Mouse (Mus musculus) liver, postnatal 0 days (tissue): ENCODE results near the gene Gcdh. TPM values are rescaled to one million over a fixed set of nuclear protein-coding genes. Genes with fewer than 3 reads are reported as not detected.

Experiments
- ATAC-seq: fragments of 200-750 bp; cut with Nextera tagmentation; 2 replicates; pipeline ENCODE4 v1.8.0; 2017; ENCODE audit warnings: mild to moderate bottlenecking, moderate library complexity
- DNase-seq: peaks from one replicate; pipeline ENCODE4 v3.0.0-alpha.2; 2016
- H3K27ac ChIP-seq: fragments of 300-500 bp; sonication (generic); 2 replicates; pipeline ENCODE4 v1.5.1; 2014; ENCODE audit warnings: antibody characterized with exemption, moderate library complexity, mild to moderate bottlenecking, low read depth
- H3K27me3 ChIP-seq: fragments of 300-500 bp; sonication (generic); 2 replicates; pipeline ENCODE4 v1.6.1; 2014; ENCODE audit warnings: low read length, control low read depth, mixed read lengths; ENCODE audit not compliant: insufficient read depth
- H3K36me3 ChIP-seq: fragments of 300-500 bp; sonication (generic); replicated peaks from 2 replicates; pipeline ENCODE4 v1.6.1; 2014; ENCODE audit warnings: mild to moderate bottlenecking, control low read depth, low read length, moderate library complexity, mixed read lengths; ENCODE audit not compliant: insufficient read depth
- H3K4me1 ChIP-seq: fragments of 300-500 bp; sonication (generic); 2 replicates; pipeline ENCODE4 v1.6.1; 2014; ENCODE audit warnings: antibody characterized with exemption, mild to moderate bottlenecking, control low read depth; ENCODE audit not compliant: insufficient read depth
- H3K4me2 ChIP-seq: fragments of 300-500 bp; sonication (generic); 2 replicates; pipeline ENCODE4 v1.6.1; 2014; ENCODE audit warnings: low read depth, mild to moderate bottlenecking, low read length, moderate library complexity, mixed read lengths
- H3K4me3 ChIP-seq: fragments of 300-500 bp; sonication (generic); 2 replicates; pipeline ENCODE4 v1.5.1; 2014; ENCODE audit warnings: low read depth, low read length
- H3K9ac ChIP-seq: fragments of 300-500 bp; sonication (generic); replicated peaks from 2 replicates; pipeline ENCODE4 v1.6.1; 2014; ENCODE audit warnings: mild to moderate bottlenecking, moderate library complexity
- H3K9me3 ChIP-seq: fragments of 300-500 bp; sonication (generic); 2 replicates; pipeline ENCODE4 v1.6.1; 2016; ENCODE audit warnings: mild to moderate bottlenecking, control low read depth, low read length, mixed read lengths
- CTCF ChIP-seq: sonication (generic); IDR thresholded peaks from 2 replicates; pipeline ENCODE4 v1.5.1; 2016; ENCODE audit warnings: antibody characterized with exemption, low read depth
- EP300 ChIP-seq: IDR thresholded peaks from 2 replicates; pipeline ENCODE4 v1.6.1; 2016; ENCODE audit warnings: antibody characterized with exemption, low read depth, mild to moderate bottlenecking
- WGBS: fragments of 180-500 bp; shearing (Covaris S2); extraction: QIAGEN DNeasy Blood & Tissue Kit; methylation state at CpG from one replicate; pipeline ENCODE4 v1.1.7; 2014; ENCODE audit not compliant: insufficient replicate concordance; 5-methylcytosine and 5-hydroxymethylcytosine counted together
- polyA plus RNA-seq: library from polyadenylated mRNA; unstranded; fragments of >200 nt; fragmentation: Nextera tagmentation; extraction: Ambion mirVana; gene quantifications from 2 replicates; pipeline ENCODE4 v1.2.1, GENCODE M21; 2015

The Gcdh gene
- 139 and 141 TPM in 2 replicates for polyA plus RNA-seq

DNA sequence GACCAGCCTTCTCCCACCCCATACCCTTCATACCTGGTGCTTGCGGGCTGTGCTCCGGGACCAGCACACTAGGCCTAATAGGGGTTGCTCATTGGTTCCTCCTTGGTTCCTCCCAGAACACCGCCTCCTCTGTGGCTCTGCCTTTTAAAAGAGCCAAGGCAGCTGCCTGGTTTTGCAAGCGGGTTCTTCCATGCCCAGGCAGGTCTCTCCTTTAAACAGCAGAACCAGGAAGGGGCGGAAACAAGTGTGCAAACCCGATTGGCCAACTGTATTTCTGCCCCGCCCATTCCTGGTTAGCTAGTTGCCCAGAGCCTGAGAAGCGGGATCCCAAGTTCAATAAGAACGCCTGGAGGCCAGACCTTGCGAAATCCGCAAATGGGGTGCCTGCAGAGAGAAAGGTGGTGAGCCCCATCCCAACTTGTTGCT, at the start of gene Gcdh:
Gcdh (minus strand) TSS at position 213 of the 426 bp plus-strand sequence.
- H3K4me3 ChIP-seq = peak within 1 kb of the TSS; percentile 75
- peak within 1 kb of the TSS; percentile 98 for H3K27ac ChIP-seq
- H3K36me3 ChIP-seq = peaks cover 12% of the 10 kb centered on the region
- ATAC-seq = peak; percentile 96
- no peaks in the 10 kb centered on the region for H3K27me3 ChIP-seq
- H3K4me2 ChIP-seq = peak within 1 kb of the TSS; percentile 98
- H3K4me1 ChIP-seq = peaks cover 13% of the 10 kb centered on the region
- TF ChIP-seq CTCF = 0 out of 2 replicates have a peak, but pooled peaks have one; percentile 13
- TF ChIP-seq EP300 = peak; percentile 87; the same call in 1 of the 2 replicates
- H3K9ac ChIP-seq = peak within 1 kb of the TSS; percentile 87
- 1% methylated on average over 11 of the region's 11 CpGs for WGBS
- DNase-seq = peak; percentile 92
- no peaks in the 10 kb centered on the region for H3K9me3 ChIP-seq

DNA sequence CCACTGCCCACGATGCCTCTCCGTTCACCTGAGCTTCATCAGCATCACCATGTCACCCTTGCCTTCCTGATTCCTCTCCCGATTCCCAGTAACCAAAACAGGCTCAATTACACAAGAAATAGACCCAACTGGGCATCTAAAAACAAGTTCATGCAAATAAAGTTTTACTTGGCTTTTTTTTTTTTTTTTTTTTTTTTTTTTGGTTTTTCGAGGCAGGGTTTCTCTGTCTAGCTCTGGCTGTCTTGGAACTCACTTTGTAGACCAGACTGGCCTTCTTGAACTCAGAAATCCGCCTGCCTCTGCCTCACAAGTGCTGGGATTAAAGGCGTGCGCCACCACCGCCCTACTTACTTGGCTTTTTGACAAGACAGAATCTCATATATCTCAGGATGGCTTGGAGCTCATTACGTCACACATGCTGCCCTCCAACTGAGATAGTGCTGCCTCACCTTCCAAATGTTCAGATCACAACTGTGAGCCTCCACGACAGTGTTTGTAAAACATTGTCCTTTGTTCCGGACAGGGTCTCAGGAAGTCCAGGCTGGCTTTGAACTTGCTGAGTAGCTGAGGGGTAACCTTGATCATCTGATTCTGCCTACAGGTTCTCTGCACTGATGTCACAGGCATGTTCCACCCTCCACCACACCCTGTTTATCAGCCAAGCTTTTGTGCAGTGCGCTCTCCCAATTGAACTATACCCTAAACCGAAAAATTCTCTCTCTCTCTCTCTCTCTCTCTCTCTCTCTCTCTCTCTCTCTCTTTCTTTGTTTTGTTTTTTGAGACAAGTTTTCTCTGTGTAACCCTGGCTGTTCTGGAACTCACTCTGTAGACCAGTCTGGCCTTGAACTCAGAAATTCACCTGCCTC, 44.1 kb upstream of the Gcdh start:
- Histone ChIP-seq H3K4me2 (peak overlapping the region; percentile 70; the same call in 1 of the 2 replicates), H3K4me1 (no peaks in the 10 kb centered on the region; the same call in none of the 2 replicates), H3K9me3 (no peaks in the 10 kb centered on the region), H3K9ac (no peak overlapping the region), H3K27ac (no peak overlapping the region), H3K36me3 (no peaks in the 10 kb centered on the region), H3K27me3 (peaks cover 52% of the 10 kb centered on the region), H3K4me3 (no peak overlapping the region; the same call in 1 of the 2 replicates)
- TF ChIP-seq CTCF (no peak), EP300 (no peak)
- ATAC-seq (no peak), DNase-seq (no peak)
- 53% methylated on average over 13 of the region's 13 CpGs for WGBS

DNA sequence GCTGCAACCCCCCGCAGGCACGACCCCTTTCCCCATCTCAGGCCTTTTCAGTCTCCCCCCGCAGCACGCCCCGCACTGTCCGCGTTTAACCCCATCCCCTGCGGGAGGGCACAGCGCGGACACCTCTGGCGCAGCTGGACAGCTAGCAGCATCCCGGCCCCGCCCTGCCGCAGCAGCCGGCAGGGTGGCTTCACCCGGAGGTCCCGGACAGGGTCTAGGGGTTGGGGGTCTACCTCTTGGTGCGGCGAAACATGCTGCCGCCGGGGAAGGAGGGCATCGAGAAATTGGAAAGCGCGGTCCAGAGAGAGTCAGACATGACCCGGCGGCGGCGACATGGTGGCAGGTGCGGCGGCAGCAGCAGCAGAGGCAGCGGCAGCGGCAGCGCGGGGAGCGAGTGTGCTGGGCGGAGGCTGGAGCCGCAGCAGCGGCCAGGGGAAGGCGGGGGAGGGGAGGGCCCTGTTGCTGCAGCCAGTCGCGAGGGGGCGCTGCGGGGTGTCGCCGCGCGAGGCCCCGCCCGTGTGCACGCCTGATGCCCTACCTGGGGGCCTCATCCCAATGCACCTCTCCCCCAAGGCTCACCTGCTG, 43.3 kb upstream of the Gcdh start, which contains the start of gene Mast1:
Mast1 (minus strand) TSS at position 398 of the 585 bp plus-strand sequence.
- Histone ChIP-seq H3K27ac (no peak within 1 kb of the TSS), H3K9me3 (no peaks in the 10 kb centered on the region), H3K9ac (0 out of 2 replicates have a peak within 1 kb of the TSS, but pooled peaks have one; percentile 16), H3K27me3 (peaks cover 52% of the 10 kb centered on the region), H3K4me3 (peak within 1 kb of the TSS; percentile 44), H3K4me2 (peak within 1 kb of the TSS; percentile 70), H3K4me1 (no peaks in the 10 kb centered on the region; the same call in none of the 2 replicates), H3K36me3 (no peaks in the 10 kb centered on the region)
- TF ChIP-seq EP300 = no peak
- TF ChIP-seq CTCF = peak; percentile 69
- 2% methylated on average over 46 of the region's 50 CpGs for WGBS
- ATAC-seq (peak; percentile 67), DNase-seq (peak; percentile 80)

DNA sequence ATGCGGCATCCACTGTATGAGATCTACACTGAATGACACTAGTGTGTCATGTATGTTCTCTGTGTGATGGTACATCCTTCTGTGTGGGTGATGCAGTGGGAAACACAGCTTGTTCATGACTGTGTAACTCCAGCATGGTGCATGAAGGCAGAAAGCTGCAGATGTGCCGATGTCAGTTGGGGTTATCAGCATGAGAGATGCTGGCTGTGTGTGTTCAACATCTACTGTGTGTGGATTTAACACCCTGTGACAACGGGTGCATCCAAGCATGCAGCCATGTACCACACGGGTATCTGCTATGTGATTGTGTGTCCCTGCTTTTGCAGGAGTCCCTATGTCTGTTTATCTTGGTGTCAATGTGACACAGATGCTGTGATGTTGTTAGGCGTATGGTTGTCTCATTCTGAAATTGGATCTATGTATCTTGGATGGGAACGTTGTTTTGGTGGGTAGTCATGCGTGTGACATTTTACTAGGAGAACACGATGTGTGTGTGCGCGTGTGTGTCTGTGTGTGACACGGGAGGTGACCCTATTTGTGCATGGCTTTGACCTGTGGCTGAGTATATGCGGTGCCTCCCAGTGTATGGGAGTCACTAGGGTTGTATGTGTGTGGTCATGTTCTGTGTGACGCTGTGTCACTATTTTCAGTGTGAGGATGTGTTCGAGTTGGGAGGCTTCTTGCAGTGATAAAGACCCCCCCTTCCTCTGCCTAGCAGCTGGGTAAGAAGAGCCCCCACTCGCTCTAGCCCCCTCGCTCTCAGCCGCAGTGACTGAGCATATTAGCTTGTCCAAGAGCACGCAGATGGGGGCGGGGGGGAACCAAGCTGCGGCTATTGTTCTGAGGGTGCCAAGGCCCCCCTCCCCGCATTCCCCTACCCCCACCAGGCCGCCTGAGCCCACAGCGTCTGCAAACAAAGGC, 42.6 kb upstream of the Gcdh start:
- DNase-seq (no peak), ATAC-seq (no peak)
- Histone ChIP-seq H3K9ac (no peak overlapping the region), H3K36me3 (no peaks in the 10 kb centered on the region), H3K4me2 (peak overlapping the region; percentile 70), H3K27me3 (peaks cover 54% of the 10 kb centered on the region), H3K27ac (no peak overlapping the region), H3K9me3 (no peaks in the 10 kb centered on the region), H3K4me1 (no peaks in the 10 kb centered on the region; the same call in none of the 2 replicates), H3K4me3 (peak overlapping the region; percentile 44)
- 25% methylated on average over 23 of the region's 23 CpGs for WGBS
- TF ChIP-seq CTCF (no peak), EP300 (no peak)

DNA sequence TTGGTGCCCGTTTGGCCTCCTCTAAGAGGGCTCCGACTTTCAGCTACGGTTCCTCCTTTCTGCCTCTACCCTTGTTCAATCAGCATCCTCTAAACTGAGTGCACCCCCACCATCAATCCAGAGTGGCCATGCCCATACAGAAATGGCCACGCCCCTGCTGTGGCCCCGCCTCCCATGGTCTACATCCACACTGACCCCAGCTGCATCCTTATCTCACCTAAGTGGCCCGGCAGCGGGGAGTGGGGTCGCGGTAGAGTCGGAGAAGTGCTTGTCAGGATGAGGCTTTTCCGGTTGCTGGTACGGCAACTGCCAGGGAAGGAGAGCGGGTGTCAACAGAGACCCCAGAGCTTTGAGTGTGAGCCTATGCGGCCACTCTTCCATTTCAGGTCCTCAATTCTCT, 41.8 kb upstream of the Gcdh start:
- no peak overlapping the region for H3K9ac ChIP-seq
- H3K27me3 ChIP-seq = peaks cover 58% of the 10 kb centered on the region
- no peak for TF ChIP-seq EP300
- TF ChIP-seq CTCF = no peak

More for the DNA sequence above, 41.8 kb upstream of the Gcdh start:
- ATAC-seq (no peak; the same call in 1 of the 2 replicates), DNase-seq (no peak)
- Histone ChIP-seq H3K9me3 (no peaks in the 10 kb centered on the region), H3K4me3 (no peak overlapping the region), H3K27ac (no peak overlapping the region), H3K4me1 (no peaks in the 10 kb centered on the region; the same call in none of the 2 replicates), H3K36me3 (no peaks in the 10 kb centered on the region), H3K4me2 (no peak overlapping the region)
- 3% methylated on average over 14 of the region's 14 CpGs for WGBS
